Mouse (Mus musculus): ENCODE measurements at regions not wholly inside any gene's neighbourhood (a gene's known extent, or its start where the extent isn't known, plus 50 kb on each side); places are given as distances from the start of the nearest gene placed in this dataset.
A peak's percentile ranks its signal among the peaks of the same experiment; 100 is the strongest.

DNA sequence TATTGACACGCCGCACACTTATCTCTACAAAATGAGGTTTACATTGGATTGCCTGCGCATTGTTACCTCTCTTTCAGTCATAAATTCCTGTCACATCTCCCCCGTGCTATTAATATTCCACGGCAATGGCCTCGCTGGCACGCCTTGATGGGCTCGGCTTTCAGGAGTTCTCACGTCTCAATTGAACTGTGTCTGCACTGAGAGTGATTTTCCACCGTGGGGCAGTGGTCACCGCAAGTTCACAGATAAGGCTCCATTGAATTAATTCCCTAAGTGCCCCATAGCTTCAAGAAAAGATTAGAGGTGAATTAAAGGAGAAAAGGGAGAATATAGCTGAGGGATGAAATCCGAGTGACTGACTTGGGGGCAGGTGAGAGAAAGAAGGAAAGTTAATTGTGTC, 424.5 kb downstream of the Ajap1 start:
- Histone ChIP-seq H3K4me2 (replicated peaks; ENCODE audit: low read depth, low read length, severe bottlenecking) (no peak overlapping the region), H3K9me3 (ENCODE audit: control insufficient read depth, low read length) (no peaks in the 10 kb centered on the region), H3K27me3 (ENCODE audit: control insufficient read depth, insufficient read depth, low read length) (no peaks in the 10 kb centered on the region), H3K4me1 (ENCODE audit: control insufficient read depth, insufficient read depth, low read length) (no peaks in the 10 kb centered on the region), H3K36me3 (ENCODE audit: control insufficient read depth, insufficient read depth, low read length) (no peaks in the 10 kb centered on the region), H3K4me3 (replicated peaks; ENCODE audit: low read length) (no peak overlapping the region), H3K9ac (ENCODE audit: low read depth, low read length, severe bottlenecking) (no peak overlapping the region), H3K27ac (replicated peaks; ENCODE audit: low read depth, low read length) (no peak overlapping the region)
- WGBS: 79% methylated on average over 12 of the region's 12 CpGs
- ATAC-seq (ENCODE audit: low FRiP score, low read depth) (no peak), DNase-seq (ENCODE audit: low spot score) (no peak)
- no peak for TF ChIP-seq POLR2A (IDR thresholded peaks at IDR 0.05; ENCODE audit: borderline replicate concordance, extremely low read depth, insufficient read depth, insufficient read length)

DNA sequence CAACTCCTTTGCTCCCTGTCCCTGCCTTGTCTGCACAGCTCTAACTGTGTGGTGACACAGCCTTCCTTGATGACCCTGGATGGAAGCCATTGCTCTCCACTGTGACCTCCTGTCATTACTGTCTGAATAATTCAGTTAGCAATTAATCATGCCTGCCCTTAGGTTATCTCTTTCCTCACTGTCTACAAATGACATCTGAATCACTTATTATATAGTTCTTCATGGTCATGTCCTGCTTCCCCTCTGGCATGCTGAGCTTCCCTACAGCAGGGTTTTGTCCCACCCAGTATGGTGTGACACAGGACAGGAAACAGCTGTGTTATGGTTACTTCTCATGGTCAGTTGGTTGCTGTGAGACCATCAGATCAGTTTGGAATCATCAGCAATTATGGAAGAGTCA, 458.9 kb downstream of the Ajap1 start:
- Histone ChIP-seq H3K27ac (replicated peaks; ENCODE audit: low read depth, low read length) (no peak overlapping the region), H3K9me3 (ENCODE audit: control insufficient read depth, low read length) (no peaks in the 10 kb centered on the region), H3K9ac (ENCODE audit: low read depth, low read length, severe bottlenecking) (no peak overlapping the region), H3K4me2 (replicated peaks; ENCODE audit: low read depth, low read length, severe bottlenecking) (no peak overlapping the region), H3K4me1 (ENCODE audit: control insufficient read depth, insufficient read depth, low read length) (no peaks in the 10 kb centered on the region), H3K36me3 (ENCODE audit: control insufficient read depth, insufficient read depth, low read length) (no peaks in the 10 kb centered on the region), H3K27me3 (ENCODE audit: control insufficient read depth, insufficient read depth, low read length) (no peaks in the 10 kb centered on the region), H3K4me3 (replicated peaks; ENCODE audit: low read length) (no peak overlapping the region)
- ATAC-seq (ENCODE audit: low FRiP score, low read depth) (no peak), DNase-seq (ENCODE audit: low spot score) (no peak)
- no peak for TF ChIP-seq POLR2A (IDR thresholded peaks at IDR 0.05; ENCODE audit: borderline replicate concordance, extremely low read depth, insufficient read depth, insufficient read length)

DNA sequence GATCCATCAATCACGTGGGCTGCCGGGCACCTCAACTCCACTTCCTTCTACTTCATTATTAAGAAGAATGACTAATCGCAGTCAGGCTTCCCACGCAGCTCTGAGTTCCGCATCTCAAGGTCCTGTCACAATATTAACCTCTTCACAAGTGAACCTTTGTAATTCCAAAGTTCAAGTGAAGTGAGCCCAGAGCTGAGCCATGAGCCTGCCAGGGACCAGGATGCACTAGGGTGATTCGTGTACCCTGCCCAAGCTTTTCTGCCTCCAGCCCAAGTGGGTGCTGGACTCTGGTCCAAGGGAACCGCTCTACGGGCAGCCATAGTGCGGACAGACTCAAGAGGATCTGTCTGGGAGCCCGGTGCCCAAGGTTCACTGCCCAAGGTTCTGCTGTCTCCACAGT, 463.4 kb downstream of the Ajap1 start:
- Histone ChIP-seq H3K27ac (replicated peaks; ENCODE audit: low read depth, low read length) (no peak overlapping the region), H3K9me3 (ENCODE audit: control insufficient read depth, low read length) (no peaks in the 10 kb centered on the region), H3K4me2 (replicated peaks; ENCODE audit: low read depth, low read length, severe bottlenecking) (no peak overlapping the region), H3K4me1 (ENCODE audit: control insufficient read depth, insufficient read depth, low read length) (no peaks in the 10 kb centered on the region), H3K36me3 (ENCODE audit: control insufficient read depth, insufficient read depth, low read length) (no peaks in the 10 kb centered on the region), H3K9ac (ENCODE audit: low read depth, low read length, severe bottlenecking) (no peak overlapping the region), H3K4me3 (replicated peaks; ENCODE audit: low read length) (no peak overlapping the region), H3K27me3 (ENCODE audit: control insufficient read depth, insufficient read depth, low read length) (no peaks in the 10 kb centered on the region)
- no peak for ATAC-seq (ENCODE audit: low FRiP score, low read depth)
- TF ChIP-seq POLR2A (IDR thresholded peaks at IDR 0.05; ENCODE audit: borderline replicate concordance, extremely low read depth, insufficient read depth, insufficient read length): no peak
- WGBS: 83% methylated on average over 10 of the region's 10 CpGs
- no peak for DNase-seq (ENCODE audit: low spot score)

DNA sequence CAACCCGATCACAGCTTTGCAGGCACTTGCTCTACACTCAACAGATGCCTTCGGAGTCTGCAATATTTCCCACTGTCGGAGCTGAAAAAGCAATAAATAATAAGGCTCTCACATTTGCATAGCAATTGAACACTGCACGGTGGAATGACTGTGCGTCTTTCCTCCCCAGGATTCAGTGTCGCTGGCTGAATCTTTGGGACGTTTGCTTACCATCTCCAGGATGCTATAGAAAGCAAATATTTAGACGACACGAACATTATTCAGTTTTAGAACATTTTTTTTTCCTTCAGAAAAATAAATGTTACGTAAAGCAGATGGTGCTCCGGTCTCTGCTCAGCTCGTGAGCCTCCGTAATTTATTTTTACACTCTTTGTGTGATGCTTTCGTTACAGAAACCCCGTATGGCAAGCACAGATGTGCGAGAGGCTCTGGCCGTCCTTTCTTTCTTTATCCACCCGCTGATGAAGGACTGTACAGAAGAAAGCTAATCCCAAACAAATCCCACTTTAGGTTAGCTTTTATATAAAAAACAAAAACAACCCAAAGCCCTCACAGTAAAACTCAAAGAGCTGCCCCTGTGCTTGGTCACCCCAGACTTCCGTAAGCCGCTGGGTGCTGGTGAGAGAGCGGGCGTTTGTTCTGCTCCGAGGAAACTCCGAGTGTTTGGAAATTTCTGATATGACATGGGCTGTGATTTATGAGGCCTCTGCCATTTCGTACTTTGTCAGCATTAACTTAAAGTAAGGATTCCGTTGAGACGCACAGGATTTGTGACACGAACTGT, 464.3 kb downstream of the Ajap1 start:
- no peak for ATAC-seq (ENCODE audit: low FRiP score, low read depth)
- H3K27ac ChIP-seq (replicated peaks; ENCODE audit: low read depth, low read length): no peak overlapping the region
- no peak overlapping the region for H3K9ac ChIP-seq (ENCODE audit: low read depth, low read length, severe bottlenecking)
- 50% methylated on average over 28 of the region's 28 CpGs for WGBS
- peak overlapping the region; percentile 20; the same call in 1 of the 2 replicates for H3K4me2 ChIP-seq (replicated peaks; ENCODE audit: low read depth, low read length, severe bottlenecking)
- no peaks in the 10 kb centered on the region for H3K36me3 ChIP-seq (ENCODE audit: control insufficient read depth, insufficient read depth, low read length)
- H3K4me1 ChIP-seq (ENCODE audit: control insufficient read depth, insufficient read depth, low read length): no peaks in the 10 kb centered on the region
- H3K27me3 ChIP-seq (ENCODE audit: control insufficient read depth, insufficient read depth, low read length): no peaks in the 10 kb centered on the region
- no peak overlapping the region for H3K4me3 ChIP-seq (replicated peaks; ENCODE audit: low read length)
- TF ChIP-seq POLR2A (IDR thresholded peaks at IDR 0.05; ENCODE audit: borderline replicate concordance, extremely low read depth, insufficient read depth, insufficient read length): no peak
- H3K9me3 ChIP-seq (ENCODE audit: control insufficient read depth, low read length): no peaks in the 10 kb centered on the region
- DNase-seq (ENCODE audit: low spot score): no peak

DNA sequence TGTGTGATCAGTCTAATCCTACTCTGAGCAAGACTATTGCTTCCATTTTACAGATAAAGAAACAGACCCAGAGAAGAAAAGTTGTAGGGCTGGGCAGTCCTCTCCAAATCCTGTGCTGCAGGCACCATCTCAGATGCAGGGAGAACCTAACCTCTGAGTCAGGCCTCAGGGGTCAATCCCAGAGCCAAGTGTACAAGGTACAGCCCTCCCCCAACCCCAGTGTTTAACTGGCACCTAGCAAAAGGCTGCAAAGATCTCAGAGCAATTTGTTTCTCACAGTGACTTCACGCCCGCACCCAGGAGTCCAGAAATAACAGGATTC, 464.8 kb downstream of the Ajap1 start:
- no peak for TF ChIP-seq POLR2A (IDR thresholded peaks at IDR 0.05; ENCODE audit: borderline replicate concordance, extremely low read depth, insufficient read depth, insufficient read length)
- ATAC-seq (ENCODE audit: low FRiP score, low read depth): no peak
- Histone ChIP-seq H3K4me2 (replicated peaks; ENCODE audit: low read depth, low read length, severe bottlenecking) (no peak overlapping the region), H3K9ac (ENCODE audit: low read depth, low read length, severe bottlenecking) (no peak overlapping the region), H3K27me3 (ENCODE audit: control insufficient read depth, insufficient read depth, low read length) (no peaks in the 10 kb centered on the region), H3K27ac (replicated peaks; ENCODE audit: low read depth, low read length) (no peak overlapping the region), H3K4me1 (ENCODE audit: control insufficient read depth, insufficient read depth, low read length) (no peaks in the 10 kb centered on the region), H3K4me3 (replicated peaks; ENCODE audit: low read length) (no peak overlapping the region), H3K36me3 (ENCODE audit: control insufficient read depth, insufficient read depth, low read length) (no peaks in the 10 kb centered on the region), H3K9me3 (ENCODE audit: control insufficient read depth, low read length) (no peaks in the 10 kb centered on the region)
- no peak for DNase-seq (ENCODE audit: low spot score)
- WGBS: 62% methylated on average over 2 of the region's 2 CpGs

DNA sequence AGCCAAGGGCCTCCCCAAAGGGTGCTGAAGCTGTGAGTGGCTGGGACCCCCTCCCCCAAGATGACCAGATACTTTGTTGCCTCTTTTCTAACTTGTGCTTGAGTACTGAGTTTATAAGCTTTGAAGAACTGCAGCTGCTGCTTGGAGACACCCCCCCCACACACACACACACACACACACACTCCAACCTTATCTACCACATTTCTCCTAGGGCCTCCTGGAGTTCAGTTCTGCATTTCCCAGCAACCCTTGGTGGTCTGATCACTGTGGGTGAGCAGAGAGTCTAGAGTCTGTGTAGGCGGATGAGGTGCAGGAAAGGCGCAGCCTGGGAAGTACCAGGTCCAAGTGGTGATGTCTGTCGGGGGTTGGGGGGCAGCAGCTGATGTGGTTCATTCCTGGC, 479.3 kb downstream of the Ajap1 start:
- H3K4me3 ChIP-seq (replicated peaks; ENCODE audit: low read length): no peak overlapping the region
- no peaks in the 10 kb centered on the region for H3K36me3 ChIP-seq (ENCODE audit: control insufficient read depth, insufficient read depth, low read length)
- H3K27ac ChIP-seq (replicated peaks; ENCODE audit: low read depth, low read length): no peak overlapping the region
- no peak for ATAC-seq (ENCODE audit: low FRiP score, low read depth)
- H3K9ac ChIP-seq (ENCODE audit: low read depth, low read length, severe bottlenecking): no peak overlapping the region
- WGBS: 73% methylated on average over 3 of the region's 3 CpGs
- no peak for DNase-seq (ENCODE audit: low spot score)
- H3K4me2 ChIP-seq (replicated peaks; ENCODE audit: low read depth, low read length, severe bottlenecking): no peak overlapping the region
- no peaks in the 10 kb centered on the region for H3K4me1 ChIP-seq (ENCODE audit: control insufficient read depth, insufficient read depth, low read length)
- H3K27me3 ChIP-seq (ENCODE audit: control insufficient read depth, insufficient read depth, low read length): no peaks in the 10 kb centered on the region
- no peak for TF ChIP-seq POLR2A (IDR thresholded peaks at IDR 0.05; ENCODE audit: borderline replicate concordance, extremely low read depth, insufficient read depth, insufficient read length)
- H3K9me3 ChIP-seq (ENCODE audit: control insufficient read depth, low read length): no peaks in the 10 kb centered on the region
